Mouse (Mus musculus): ENCODE results near the gene Arf3. TPM values are rescaled to one million over a fixed set of nuclear protein-coding genes. Genes with fewer than 3 reads are reported as not detected.
A peak's percentile ranks its signal among the peaks of the same experiment; 100 is the strongest.
"Not testable (repeated sequence)": the region's sequence is repeated elsewhere in the genome, so short reads cannot be mapped to it uniquely, and the experiment has no call there.

Arf3 gene
- polyA plus RNA-seq (2014; fragmentation: Nextera tagmentation; extraction: Ambion mirVana) = 29.8 and 39.7 TPM in 2 replicates

DNA sequence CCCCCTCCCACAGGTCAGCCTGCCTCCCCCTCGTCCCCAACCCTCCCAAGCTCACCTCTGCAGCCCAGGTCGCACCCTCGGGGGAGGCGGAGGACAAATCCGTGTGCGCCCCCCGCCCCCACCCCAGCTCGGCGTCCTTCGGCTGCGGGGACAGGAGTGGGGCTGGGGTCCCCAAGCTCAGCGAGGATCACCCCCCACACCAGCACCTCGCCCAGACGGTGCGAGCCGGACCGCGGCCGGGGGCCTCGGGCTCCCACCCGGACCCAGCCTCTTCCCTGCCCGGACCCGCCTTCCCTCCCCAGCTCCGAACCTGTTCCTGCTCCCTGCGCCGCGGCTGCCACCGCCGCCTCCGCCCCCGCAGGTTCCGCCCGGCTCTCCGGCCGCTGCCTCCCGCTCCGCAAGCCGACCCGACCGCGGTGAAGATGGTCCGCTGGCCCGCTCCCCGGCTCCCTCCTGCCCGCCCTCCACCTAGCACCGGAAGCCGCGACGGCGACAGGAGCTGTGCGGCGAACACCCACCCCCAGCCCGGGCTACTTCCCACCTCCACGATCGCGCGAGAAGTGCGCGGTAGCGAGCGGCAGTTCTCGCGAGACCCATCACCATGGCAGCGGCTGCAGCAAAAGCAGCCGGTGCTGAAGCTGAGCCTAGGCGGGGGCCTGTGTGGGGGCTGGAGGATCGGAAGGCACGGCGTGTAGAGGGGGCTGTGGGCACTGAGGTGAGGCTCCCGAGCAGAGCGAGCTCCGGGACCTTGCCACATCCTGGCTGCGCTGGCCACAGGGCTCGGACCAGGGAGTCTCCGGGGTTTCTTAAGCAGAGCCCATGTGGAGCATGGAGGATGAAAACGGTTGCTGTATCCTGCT lies at the start of gene Arf3:
Gene Arf3 (minus strand): TSS at position 545 of the 860 bp plus-strand sequence.
- peak within 1 kb of the TSS; percentile 90 for H3K27ac ChIP-seq (ENCODE audit: low read depth, low read length)
- WGBS = under 1% methylated on average over 62 of the region's 76 CpGs
- H3K36me3 ChIP-seq (ENCODE audit: control insufficient read depth, insufficient read depth, low read length) = peaks cover 14% of the 10 kb centered on the region
- peak within 1 kb of the TSS; percentile 76 for H3K4me2 ChIP-seq (replicated peaks; ENCODE audit: low read depth, low read length)
- peak within 1 kb of the TSS; percentile 99 for H3K4me3 ChIP-seq (ENCODE audit: low read length)
- H3K9me3 ChIP-seq (ENCODE audit: control insufficient read depth, low read length) = no peaks in the 10 kb centered on the region
- ATAC-seq (ENCODE audit: low FRiP score, low TSS enrichment) = peak; percentile 95
- no peaks in the 10 kb centered on the region for H3K27me3 ChIP-seq (ENCODE audit: control insufficient read depth, insufficient read depth, low read length)
- H3K4me1 ChIP-seq (ENCODE audit: control insufficient read depth, insufficient read depth, low read length) = peaks cover 11% of the 10 kb centered on the region
- H3K9ac ChIP-seq (ENCODE audit: low read depth, low read length) = peak within 1 kb of the TSS; percentile 94

DNA sequence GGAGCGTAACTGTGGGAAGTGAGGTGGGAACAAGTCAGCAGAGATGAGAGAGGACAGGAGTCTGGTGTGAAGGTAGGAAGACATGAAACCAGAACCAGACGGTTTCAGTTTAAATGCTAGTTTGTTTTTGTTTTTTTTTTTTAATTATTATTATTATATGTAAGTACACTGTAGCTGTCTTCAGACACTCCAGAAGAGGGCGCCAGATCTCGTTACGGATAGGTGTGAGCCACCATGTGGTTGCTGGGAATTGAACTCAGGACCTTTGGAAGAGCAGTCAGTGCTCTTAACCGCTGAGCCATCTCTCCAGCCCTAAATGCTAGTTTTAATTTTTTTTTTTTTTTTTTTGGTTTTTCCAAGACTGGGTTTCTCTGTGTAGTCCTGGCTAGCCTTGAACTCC lies 47.2 kb upstream of the Arf3 start:
- Histone ChIP-seq H3K36me3 (ENCODE audit: control insufficient read depth, insufficient read depth, low read length) (peaks cover 27% of the 10 kb centered on the region), H3K27me3 (ENCODE audit: control insufficient read depth, insufficient read depth, low read length) (peaks cover 49% of the 10 kb centered on the region), H3K4me1 (ENCODE audit: control insufficient read depth, insufficient read depth, low read length) (peaks cover 17% of the 10 kb centered on the region)
- 77% methylated on average over 6 of the region's 6 CpGs for WGBS
- not testable (repeated sequence) for H3K4me3 ChIP-seq (ENCODE audit: low read length); H3K9ac ChIP-seq (ENCODE audit: low read depth, low read length); H3K4me2 ChIP-seq (replicated peaks; ENCODE audit: low read depth, low read length); H3K9me3 ChIP-seq (ENCODE audit: control insufficient read depth, low read length); ATAC-seq (ENCODE audit: low FRiP score, low TSS enrichment); H3K27ac ChIP-seq (ENCODE audit: low read depth, low read length)

DNA sequence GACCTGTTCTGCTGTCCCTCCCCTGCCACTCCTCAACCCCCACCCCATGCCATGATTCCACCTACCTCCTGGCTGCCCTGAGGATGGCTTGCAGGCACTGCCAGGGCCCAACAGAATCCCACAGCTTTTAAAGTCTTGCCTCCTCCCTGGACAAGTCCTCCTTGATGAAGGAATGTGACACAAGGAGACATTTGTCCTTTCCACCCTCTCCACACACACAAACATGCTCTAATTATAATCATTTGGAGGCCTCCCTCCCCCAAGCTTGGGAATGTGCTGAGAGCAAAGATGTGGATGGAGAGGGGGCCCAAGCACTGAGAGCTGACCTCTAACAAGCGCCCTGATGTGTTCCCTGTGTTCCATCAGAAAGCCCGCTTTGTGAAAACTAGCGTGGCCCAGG lies 46.4 kb upstream of the Arf3 start, which contains the start of gene Ddn:
Gene Ddn (minus strand): TSS at position 101 of the 400 bp plus-strand sequence.
- H3K9me3 ChIP-seq (ENCODE audit: control insufficient read depth, low read length) = no peaks in the 10 kb centered on the region
- peaks cover 17% of the 10 kb centered on the region for H3K4me1 ChIP-seq (ENCODE audit: control insufficient read depth, insufficient read depth, low read length)
- H3K4me3 ChIP-seq (ENCODE audit: low read length) = peak within 1 kb of the TSS; percentile 45
- peak within 1 kb of the TSS; percentile 40; the same call in 1 of the 2 replicates for H3K9ac ChIP-seq (ENCODE audit: low read depth, low read length)
- peak within 1 kb of the TSS; percentile 58 for H3K4me2 ChIP-seq (replicated peaks; ENCODE audit: low read depth, low read length)
- H3K27me3 ChIP-seq (ENCODE audit: control insufficient read depth, insufficient read depth, low read length) = peaks cover 58% of the 10 kb centered on the region
- 39% methylated on average over 3 of the region's 3 CpGs for WGBS
- H3K36me3 ChIP-seq (ENCODE audit: control insufficient read depth, insufficient read depth, low read length) = peaks cover 21% of the 10 kb centered on the region
- no peak within 1 kb of the TSS; the same call in 1 of the 2 replicates for H3K27ac ChIP-seq (ENCODE audit: low read depth, low read length)
- ATAC-seq (ENCODE audit: low FRiP score, low TSS enrichment) = no peak

DNA sequence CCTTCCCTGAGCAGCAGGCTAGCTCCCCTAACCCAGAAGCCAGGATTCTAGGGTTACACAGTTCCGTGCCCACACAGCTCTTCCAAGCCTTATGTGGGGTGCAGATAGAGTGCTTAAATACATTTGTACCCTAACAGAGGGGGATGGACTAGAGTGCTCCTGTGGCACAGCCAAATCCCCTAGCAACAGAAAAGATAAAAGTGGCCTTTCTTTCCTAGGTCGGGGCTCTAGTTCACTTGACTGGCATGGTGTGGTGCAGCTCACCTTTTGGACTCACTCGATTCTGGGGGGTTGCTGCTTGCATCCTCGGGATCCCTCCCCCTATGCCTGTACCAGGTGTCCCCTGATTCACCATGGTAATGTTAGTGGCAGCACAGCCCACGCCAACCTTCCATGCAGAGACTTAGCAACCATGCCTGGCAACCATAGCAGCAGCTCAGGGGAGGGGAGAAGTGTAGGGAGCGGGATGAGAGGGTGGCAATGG lies 45.7 kb upstream of the Arf3 start:
- Histone ChIP-seq H3K27me3 (ENCODE audit: control insufficient read depth, insufficient read depth, low read length) (peaks cover 65% of the 10 kb centered on the region), H3K4me2 (replicated peaks; ENCODE audit: low read depth, low read length) (peak overlapping the region; percentile 58), H3K27ac (ENCODE audit: low read depth, low read length) (no peak overlapping the region; the same call in 1 of the 2 replicates), H3K9me3 (ENCODE audit: control insufficient read depth, low read length) (no peaks in the 10 kb centered on the region), H3K4me3 (ENCODE audit: low read length) (peak overlapping the region; percentile 45; the same call in 1 of the 2 replicates), H3K9ac (ENCODE audit: low read depth, low read length) (no peak overlapping the region), H3K36me3 (ENCODE audit: control insufficient read depth, insufficient read depth, low read length) (peaks cover 15% of the 10 kb centered on the region), H3K4me1 (ENCODE audit: control insufficient read depth, insufficient read depth, low read length) (peaks cover 17% of the 10 kb centered on the region)
- 6% methylated on average over 6 of the region's 6 CpGs for WGBS
- ATAC-seq (ENCODE audit: low FRiP score, low TSS enrichment) = no peak

DNA sequence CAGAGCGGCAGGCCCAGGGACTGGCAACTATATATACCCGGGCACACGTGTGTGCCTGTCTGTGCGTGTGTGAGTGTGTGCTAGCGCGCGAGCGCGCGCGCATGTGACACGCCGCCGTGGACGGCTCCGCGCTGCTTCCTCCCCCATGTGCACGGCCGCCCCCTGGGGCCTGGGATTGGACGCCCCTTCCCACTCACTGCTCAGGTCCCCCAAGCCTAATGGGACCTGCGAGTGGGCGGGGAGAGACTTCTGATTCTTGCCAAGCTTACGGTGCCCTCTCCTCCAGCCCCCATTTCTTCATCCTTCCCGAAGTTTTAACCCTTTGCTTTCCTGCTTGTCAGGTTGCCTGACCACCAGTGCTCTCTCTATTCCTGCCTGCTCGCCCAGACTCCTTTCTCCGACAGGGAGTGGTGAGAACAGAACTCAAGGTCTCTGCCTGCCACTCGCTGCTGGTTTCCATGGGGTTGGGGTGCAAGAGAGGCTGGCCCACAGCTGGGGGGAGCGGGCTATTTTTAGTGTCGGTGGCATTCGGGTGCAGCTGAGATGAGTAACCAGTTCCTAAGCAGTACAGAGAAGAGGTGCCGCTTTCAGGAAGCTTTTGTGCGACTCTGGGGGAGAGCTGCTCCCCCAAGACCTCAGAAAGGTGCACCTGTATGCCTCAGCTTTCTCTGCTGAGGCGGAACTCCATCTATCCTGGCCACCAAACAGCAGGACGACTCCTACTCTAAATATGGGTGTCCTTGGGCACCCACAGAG lies 45.1 kb upstream of the Arf3 start:
- no peak; the same call in 1 of the 2 replicates for ATAC-seq (ENCODE audit: low FRiP score, low TSS enrichment)
- WGBS = 2% methylated on average over 24 of the region's 34 CpGs
- Histone ChIP-seq H3K4me1 (ENCODE audit: control insufficient read depth, insufficient read depth, low read length) (peaks cover 23% of the 10 kb centered on the region), H3K4me2 (replicated peaks; ENCODE audit: low read depth, low read length) (peak overlapping the region; percentile 58), H3K9ac (ENCODE audit: low read depth, low read length) (peak overlapping the region; percentile 40), H3K36me3 (ENCODE audit: control insufficient read depth, insufficient read depth, low read length) (peaks cover 8% of the 10 kb centered on the region), H3K9me3 (ENCODE audit: control insufficient read depth, low read length) (no peaks in the 10 kb centered on the region), H3K27me3 (ENCODE audit: control insufficient read depth, insufficient read depth, low read length) (peaks cover 71% of the 10 kb centered on the region), H3K4me3 (ENCODE audit: low read length) (peak overlapping the region; percentile 45), H3K27ac (ENCODE audit: low read depth, low read length) (no peak overlapping the region)

DNA sequence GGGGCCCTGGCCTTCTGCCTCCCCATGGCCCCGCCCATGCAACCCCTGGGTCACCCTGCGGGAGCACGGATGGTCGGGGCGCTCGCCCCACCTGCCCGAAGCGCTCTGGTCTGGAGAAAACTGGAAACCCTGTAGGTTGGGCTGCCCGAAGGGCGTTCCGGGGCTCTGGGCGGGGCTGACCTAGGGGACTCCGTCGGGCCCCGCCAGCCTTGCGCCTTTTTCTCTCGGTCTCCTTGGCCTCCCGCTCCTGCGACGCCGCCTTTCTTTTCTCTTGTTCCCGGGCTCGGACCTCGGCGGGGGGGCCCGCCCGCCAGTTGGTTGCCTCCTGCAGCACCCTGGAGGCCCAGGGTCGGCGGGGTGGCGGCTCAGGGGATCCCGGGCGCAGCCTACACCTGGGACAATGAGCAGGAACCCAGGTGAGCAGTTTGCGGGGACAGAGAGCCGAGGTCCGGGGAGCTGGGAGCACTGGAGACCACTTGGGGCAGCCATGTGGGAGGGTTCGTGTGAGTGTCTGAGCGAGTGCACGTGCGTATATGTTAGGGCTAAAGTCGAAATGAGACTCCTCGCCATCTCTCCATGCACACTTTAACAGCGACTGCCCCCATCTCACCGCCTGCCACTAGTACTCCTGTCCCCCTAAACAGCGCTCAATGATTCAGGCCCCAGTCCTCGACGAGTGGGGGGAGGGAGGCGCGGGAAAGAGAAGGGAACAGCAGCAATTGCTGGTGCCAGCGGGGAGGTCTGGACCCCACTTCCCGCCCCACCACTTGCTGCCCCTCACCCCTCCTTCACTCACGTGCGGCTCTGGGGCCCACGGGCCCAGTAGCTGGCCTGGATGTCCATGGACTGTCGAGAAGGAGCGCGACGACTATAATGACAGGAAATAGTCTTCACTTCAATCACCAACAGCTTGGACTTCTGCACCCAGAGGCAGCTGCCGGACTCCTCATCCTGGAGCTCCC lies 44.1 kb upstream of the Arf3 start:
- Histone ChIP-seq H3K9me3 (ENCODE audit: control insufficient read depth, low read length) (no peaks in the 10 kb centered on the region), H3K36me3 (ENCODE audit: control insufficient read depth, insufficient read depth, low read length) (no peaks in the 10 kb centered on the region), H3K4me2 (replicated peaks; ENCODE audit: low read depth, low read length) (peak overlapping the region; percentile 58), H3K27me3 (ENCODE audit: control insufficient read depth, insufficient read depth, low read length) (peaks cover 81% of the 10 kb centered on the region), H3K4me1 (ENCODE audit: control insufficient read depth, insufficient read depth, low read length) (peaks cover 24% of the 10 kb centered on the region), H3K27ac (ENCODE audit: low read depth, low read length) (no peak overlapping the region), H3K9ac (ENCODE audit: low read depth, low read length) (peak overlapping the region; percentile 40), H3K4me3 (ENCODE audit: low read length) (peak overlapping the region; percentile 45)
- WGBS = under 1% methylated on average over 57 of the region's 58 CpGs
- ATAC-seq (ENCODE audit: low FRiP score, low TSS enrichment) = 0 out of 2 replicates have a peak, but pooled peaks have one; percentile 22

DNA sequence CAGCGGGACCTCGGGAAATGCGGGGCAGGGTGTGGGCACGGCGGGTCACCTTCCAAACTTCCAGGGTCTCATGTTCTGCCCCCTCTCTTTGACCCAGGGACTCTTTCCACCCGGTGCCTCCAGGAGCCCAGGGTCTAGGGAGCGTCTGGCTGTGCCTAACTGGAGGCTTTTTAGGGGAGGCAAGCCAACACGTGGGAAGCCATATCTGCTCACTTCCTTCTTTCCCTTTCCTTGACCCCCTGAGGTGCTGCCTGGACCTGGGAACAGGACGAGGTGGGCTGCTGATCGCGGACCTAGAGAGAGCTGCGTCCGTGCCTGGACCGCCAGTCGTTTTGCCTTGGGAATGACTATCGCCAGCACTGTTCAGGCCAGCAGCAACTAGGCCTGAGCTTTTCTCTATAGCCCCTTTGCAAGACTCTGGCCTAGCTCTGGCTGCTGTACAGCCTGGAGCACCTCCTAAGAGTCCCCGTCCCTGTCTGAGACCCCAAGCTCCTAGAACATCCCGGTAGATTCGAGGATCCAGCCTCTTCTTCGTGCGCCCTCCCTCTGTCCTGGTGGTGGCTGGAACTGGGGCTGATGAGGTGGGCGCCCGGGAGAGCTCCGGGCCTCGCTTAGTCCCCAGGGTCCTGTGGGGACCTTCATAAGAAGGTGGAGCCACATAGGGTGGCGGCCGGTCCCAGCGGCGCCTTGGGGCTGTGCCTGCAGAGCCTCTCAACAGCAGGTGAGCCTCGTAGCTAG lies 43.2 kb upstream of the Arf3 start:
- no peaks in the 10 kb centered on the region for H3K36me3 ChIP-seq (ENCODE audit: control insufficient read depth, insufficient read depth, low read length)
- WGBS = 6% methylated on average over 28 of the region's 30 CpGs
- peaks cover 88% of the 10 kb centered on the region for H3K27me3 ChIP-seq (ENCODE audit: control insufficient read depth, insufficient read depth, low read length)
- 0 out of 2 replicates have a peak overlapping the region, but pooled peaks have one; percentile 37 for H3K9ac ChIP-seq (ENCODE audit: low read depth, low read length)
- ATAC-seq (ENCODE audit: low FRiP score, low TSS enrichment) = 0 out of 2 replicates have a peak, but pooled peaks have one; percentile 5
- no peaks in the 10 kb centered on the region for H3K9me3 ChIP-seq (ENCODE audit: control insufficient read depth, low read length)
- peaks cover 24% of the 10 kb centered on the region for H3K4me1 ChIP-seq (ENCODE audit: control insufficient read depth, insufficient read depth, low read length)
- peak overlapping the region; percentile 71 for H3K4me2 ChIP-seq (replicated peaks; ENCODE audit: low read depth, low read length)
- peak overlapping the region; percentile 47 for H3K4me3 ChIP-seq (ENCODE audit: low read length)
- H3K27ac ChIP-seq (ENCODE audit: low read depth, low read length) = no peak overlapping the region

Measured in kidney, embryonic 14.5 days (tissue).